Mouse (Mus musculus): ENCODE data around the gene Tmem247.
A peak's percentile ranks its signal among the peaks of the same experiment; 100 is the strongest.

GRCm38 (mm10) chr17:86962894-86963585, 45.9 kb downstream of the Tmem247 start, which contains the start of gene Rhoq:
- no peak for TF ChIP-seq CTCF (IDR thresholded peaks at IDR 0.05; ENCODE audit: low read depth)
- TF ChIP-seq EP300 (IDR thresholded peaks at IDR 0.05; ENCODE audit: low read depth), result peak; percentile 60; the same call in 1 of the 2 replicates
